Mouse (Mus musculus) embryonic facial prominence, embryonic 10.5 days (tissue): ENCODE results near the gene Lmntd2. TPM values are rescaled to one million over a fixed set of nuclear protein-coding genes. Genes with fewer than 3 reads are reported as not detected.

Experiments used
- DNase-seq: peaks from one replicate; pipeline ENCODE4 v3.0.0-alpha.2; 2017; ENCODE audit warnings: low spot score
- H3K27ac ChIP-seq: fragments of 300-500 bp; sonication (generic); replicated peaks from 2 replicates; pipeline ENCODE4 v1.5.1; 2016; ENCODE audit warnings: mild to moderate bottlenecking
- H3K27me3 ChIP-seq: fragments of 300-500 bp; sonication (generic); replicated peaks from 2 replicates; pipeline ENCODE4 v1.6.1; 2016; ENCODE audit warnings: low read depth, mild to moderate bottlenecking; ENCODE audit not compliant: poor library complexity, severe bottlenecking
- H3K36me3 ChIP-seq: fragments of 300-500 bp; sonication (generic); replicated peaks from 2 replicates; pipeline ENCODE4 v1.6.1; 2016; ENCODE audit warnings: mild to moderate bottlenecking, moderate library complexity
- H3K4me1 ChIP-seq: fragments of 300-500 bp; sonication (generic); 2 replicates; pipeline ENCODE4 v1.6.1; 2016
- H3K4me3 ChIP-seq: fragments of 300-500 bp; sonication (generic); 2 replicates; pipeline ENCODE4 v1.5.1; 2016; ENCODE audit warnings: mild to moderate bottlenecking, moderate library complexity
- H3K9me3 ChIP-seq: fragments of 300-500 bp; sonication (generic); 2 replicates; pipeline ENCODE4 v1.6.1; 2016; ENCODE audit warnings: mild to moderate bottlenecking
- WGBS: fragments of 180-500 bp; shearing (Covaris S2); methylation state at CpG from one replicate; pipeline ENCODE4 v1.1.7; 2016; 5-methylcytosine and 5-hydroxymethylcytosine counted together
- polyA plus RNA-seq: library from polyadenylated mRNA; unstranded; fragments of >200 nt; fragmentation: Nextera tagmentation; extraction: Ambion mirVana; gene quantifications from 2 replicates; pipeline ENCODE4 v1.2.1, GENCODE M21; 2016

The Lmntd2 gene
- polyA plus RNA-seq, 1 experiment from 2014 or later = 5.3 TPM

GRCm38 (mm10) chr7:141193948-141194347, 19.9 kb downstream of the Lmntd2 start, which contains the start of the genes Hras and Lrrc56:
Gene Hras (minus strand): TSS chr7:141194005.
Gene Lrrc56 (plus strand): TSS chr7:141194157.
- peaks cover 34% of the 10 kb centered on the region for H3K4me1 ChIP-seq
- H3K9me3 ChIP-seq = no peaks in the 10 kb centered on the region
- peak; percentile 99 for DNase-seq
- WGBS = under 1% methylated on average over 39 of the region's 39 CpGs
- H3K27ac ChIP-seq = peak within 1 kb of the TSS; percentile 93
- peaks cover 41% of the 10 kb centered on the region for H3K36me3 ChIP-seq
- peak within 1 kb of the TSS; percentile 95 for H3K4me3 ChIP-seq
- no peaks in the 10 kb centered on the region for H3K27me3 ChIP-seq

GRCm38 (mm10) chr7:141193348-141193856, 20.5 kb downstream of the Lmntd2 start:
- H3K27me3 ChIP-seq = no peaks in the 10 kb centered on the region
- DNase-seq = no peak
- 1% methylated on average over 43 of the region's 43 CpGs for WGBS

GRCm38 (mm10) chr7:141192776-141193347, 21.0 kb downstream of the Lmntd2 start:
- Histone ChIP-seq H3K4me3 (peak overlapping the region; percentile 95), H3K27ac (peak overlapping the region; percentile 93), H3K4me1 (peaks cover 34% of the 10 kb centered on the region), H3K27me3 (no peaks in the 10 kb centered on the region), H3K9me3 (no peaks in the 10 kb centered on the region), H3K36me3 (peaks cover 44% of the 10 kb centered on the region)
- no peak for DNase-seq
- WGBS = 30% methylated on average over 12 of the region's 12 CpGs

More at GRCm38 (mm10) chr7:141193348-141193856, 20.5 kb downstream of the Lmntd2 start:
- peak overlapping the region; percentile 95 for H3K4me3 ChIP-seq
- peak overlapping the region; percentile 93 for H3K27ac ChIP-seq
- peaks cover 34% of the 10 kb centered on the region for H3K4me1 ChIP-seq
- no peaks in the 10 kb centered on the region for H3K9me3 ChIP-seq
- peaks cover 44% of the 10 kb centered on the region for H3K36me3 ChIP-seq

- no peaks in the 10 kb centered on the region for H3K9me3 ChIP-seq
- DNase-seq = no peak
- WGBS = 89% methylated on average over 24 of the region's 24 CpGs
- H3K4me1 ChIP-seq = peaks cover 34% of the 10 kb centered on the region
- no peaks in the 10 kb centered on the region for H3K27me3 ChIP-seq
- H3K36me3 ChIP-seq = peaks cover 39% of the 10 kb centered on the region
- H3K27ac ChIP-seq = 0 out of 2 replicates have a peak overlapping the region, but pooled peaks have one; percentile 35
- H3K4me3 ChIP-seq = peak overlapping the region; percentile 95
Observed at GRCm38 (mm10) chr7:141191796-141192685, 21.8 kb downstream of the Lmntd2 start.

GRCm38 (mm10) chr7:141191036-141191435, 22.8 kb downstream of the Lmntd2 start:
- Histone ChIP-seq H3K4me3 (no peak overlapping the region), H3K9me3 (no peaks in the 10 kb centered on the region), H3K27ac (no peak overlapping the region), H3K36me3 (peaks cover 39% of the 10 kb centered on the region), H3K27me3 (no peaks in the 10 kb centered on the region), H3K4me1 (peaks cover 34% of the 10 kb centered on the region)
- DNase-seq = no peak
- 89% methylated on average over 14 of the region's 14 CpGs for WGBS

GRCm38 (mm10) chr7:141190220-141190619, 23.7 kb downstream of the Lmntd2 start:
- 89% methylated on average over 3 of the region's 3 CpGs for WGBS
- Histone ChIP-seq H3K4me3 (no peak overlapping the region), H3K36me3 (peaks cover 39% of the 10 kb centered on the region), H3K4me1 (peaks cover 28% of the 10 kb centered on the region), H3K9me3 (no peaks in the 10 kb centered on the region), H3K27me3 (no peaks in the 10 kb centered on the region), H3K27ac (no peak overlapping the region)
- no peak for DNase-seq

GRCm38 (mm10) chr7:141188733-141189132, 25.1 kb downstream of the Lmntd2 start:
- no peak for DNase-seq
- H3K4me3 ChIP-seq = no peak overlapping the region
- peaks cover 39% of the 10 kb centered on the region for H3K36me3 ChIP-seq
- H3K4me1 ChIP-seq = peaks cover 21% of the 10 kb centered on the region
- no peak overlapping the region for H3K27ac ChIP-seq
- 85% methylated on average over 3 of the region's 3 CpGs for WGBS
- H3K9me3 ChIP-seq = no peaks in the 10 kb centered on the region
- H3K27me3 ChIP-seq = no peaks in the 10 kb centered on the region

GRCm38 (mm10) chr7:141188194-141188593, 25.7 kb downstream of the Lmntd2 start:
- DNase-seq = no peak
- no peaks in the 10 kb centered on the region for H3K27me3 ChIP-seq
- 87% methylated on average over 3 of the region's 3 CpGs for WGBS
- H3K4me1 ChIP-seq = peaks cover 17% of the 10 kb centered on the region
- peaks cover 39% of the 10 kb centered on the region for H3K36me3 ChIP-seq
- no peak overlapping the region for H3K4me3 ChIP-seq
- H3K27ac ChIP-seq = no peak overlapping the region
- H3K9me3 ChIP-seq = no peaks in the 10 kb centered on the region

GRCm38 (mm10) chr7:141176173-141176572, 37.7 kb downstream of the Lmntd2 start:
- Histone ChIP-seq H3K9me3 (no peaks in the 10 kb centered on the region), H3K4me3 (0 out of 2 replicates have a peak overlapping the region, but pooled peaks have one; percentile 13), H3K36me3 (no peaks in the 10 kb centered on the region), H3K27me3 (no peaks in the 10 kb centered on the region), H3K4me1 (peaks cover 13% of the 10 kb centered on the region), H3K27ac (no peak overlapping the region)
- peak; percentile 88 for DNase-seq
- WGBS = 3% methylated on average over 8 of the region's 8 CpGs

GRCm38 (mm10) chr7:141175068-141175467, 38.8 kb downstream of the Lmntd2 start:
- Histone ChIP-seq H3K4me3 (no peak overlapping the region), H3K4me1 (peaks cover 13% of the 10 kb centered on the region), H3K36me3 (no peaks in the 10 kb centered on the region), H3K27ac (no peak overlapping the region), H3K27me3 (no peaks in the 10 kb centered on the region), H3K9me3 (no peaks in the 10 kb centered on the region)
- DNase-seq = no peak
- 87% methylated on average over 4 of the region's 4 CpGs for WGBS

GRCm38 (mm10) chr7:141173323-141173850, 40.5 kb downstream of the Lmntd2 start:
- WGBS = 89% methylated on average over 5 of the region's 5 CpGs
- no peaks in the 10 kb centered on the region for H3K27me3 ChIP-seq
- H3K4me3 ChIP-seq = peak overlapping the region; percentile 69
- peaks cover 23% of the 10 kb centered on the region for H3K4me1 ChIP-seq
- H3K9me3 ChIP-seq = no peaks in the 10 kb centered on the region
- peak overlapping the region; percentile 96 for H3K27ac ChIP-seq
- DNase-seq = no peak
- H3K36me3 ChIP-seq = no peaks in the 10 kb centered on the region
